Comparison of ENCODE assay signal across 17 mouse cellular contexts in the genomic region with DNA sequence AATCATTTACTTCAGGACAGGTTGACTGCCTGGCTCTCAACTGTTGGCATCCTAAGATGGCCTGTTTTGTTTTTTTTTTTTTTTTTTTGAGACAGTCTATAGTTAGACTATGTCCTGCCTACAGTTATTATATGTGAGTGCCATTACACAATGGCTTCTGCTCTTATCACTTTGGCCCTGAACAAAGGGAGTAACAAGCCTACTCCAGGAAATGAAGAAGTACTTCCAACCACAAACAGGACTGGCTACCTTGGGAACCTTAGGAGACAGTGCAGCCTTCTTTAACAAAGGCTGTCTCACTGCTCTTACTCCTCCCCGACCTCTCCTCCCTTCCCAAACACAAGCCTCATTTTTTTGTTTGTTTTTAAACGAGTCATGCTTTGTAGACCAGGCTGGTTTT. TPM values are rescaled to one million over a fixed set of nuclear protein-coding genes. Genes with fewer than 3 reads are reported as not detected.
DNase-seq lines count a peak whose midpoint lies in the region; ATAC-seq and TF ChIP-seq lines count a peak whose summit lies in the region.
"Had no signal": no experiment of that assay in that cellular context is flagged by ENCODE, and none has a peak within 500 bp of the region (broad histone marks: within the 10 kb centered on the region; RNA-seq: fewer than 3 reads in every experiment).

No protein-coding gene starts in this region.

- intact Hi-C loops in heart, adult 2 months (cut with DNase I): no loop called here

- ATAC-seq in kidney, embryonic 14.5 days (ENCODE audit: low FRiP score, low TSS enrichment): no peak
- ATAC-seq in intestine, embryonic 16.5 days: peak; percentile 85
- ATAC-seq in neural tube, embryonic 15.5 days (ENCODE audit: low FRiP score): no peak
- ATAC-seq in liver, embryonic 11.5 days (replicated peaks; ENCODE audit: low FRiP score): no peak
- ATAC-seq: inflammation-experienced regulatory T-cells, adult 6 months had no signal

- WGBS in heart, adult 2 months: 26% methylated on average over 2 of the region's 2 CpGs
- WGBS in kidney, embryonic 14.5 days: 9% methylated on average over 2 of the region's 2 CpGs
- 39% methylated on average over 2 of the region's 2 CpGs for WGBS in intestine, embryonic 16.5 days
- WGBS in neural tube, embryonic 15.5 days: 63% methylated on average over 2 of the region's 2 CpGs
- WGBS in liver, embryonic 11.5 days: 43% methylated on average over 2 of the region's 2 CpGs

- TF ChIP-seq CTCF in heart, adult 2 months (IDR thresholded peaks at IDR 0.05): no peak

- no peak for DNase-seq in heart, adult 2 months
- no peak for DNase-seq in heart, postnatal 4 days
- DNase-seq in kidney, adult 8-10 months: no peak
- DNase-seq in 416B (ENCODE audit: low read depth): peak; percentile 78
- DNase-seq in liver, embryonic 11.5 days (ENCODE audit: low spot score): no peak
- DNase-seq: cerebellum, adult 18-20 months; gastrocnemius, postnatal 10 days; lung, embryonic 14.5 days; spleen, adult 18-20 months had no signal

- no peak for TF ChIP-seq EP300 in heart, adult 2 months (IDR thresholded peaks at IDR 0.05; ENCODE audit: insufficient read depth, low read depth, low read length)

- H3K9ac ChIP-seq in heart, adult 2 months (ENCODE audit: low read depth, low read length): no peak overlapping the region
- H3K9ac ChIP-seq in kidney, embryonic 14.5 days (ENCODE audit: low read depth, low read length): no peak overlapping the region
- no peak overlapping the region for H3K9ac ChIP-seq in intestine, embryonic 16.5 days (ENCODE audit: low read depth, low read length)
- H3K9ac ChIP-seq in neural tube, embryonic 15.5 days (replicated peaks): no peak overlapping the region
- H3K9ac ChIP-seq in liver, embryonic 11.5 days (ENCODE audit: low read depth, low read length): no peak overlapping the region
- H3K9ac ChIP-seq: embryonic facial prominence, embryonic 13.5 days; lung, embryonic 14.5 days had no signal

- H3K4me2 ChIP-seq in kidney, embryonic 14.5 days (replicated peaks; ENCODE audit: low read depth, low read length): peak overlapping the region; percentile 3
- H3K4me2 ChIP-seq in intestine, embryonic 16.5 days (ENCODE audit: low read depth, low read length): no peak overlapping the region; the same call in 1 of the 2 replicates
- no peak overlapping the region for H3K4me2 ChIP-seq in neural tube, embryonic 15.5 days
- no peak overlapping the region for H3K4me2 ChIP-seq in liver, embryonic 11.5 days
- H3K4me2 ChIP-seq: embryonic facial prominence, embryonic 13.5 days; lung, embryonic 14.5 days had no signal

- peaks cover 25% of the 10 kb centered on the region for H3K36me3 ChIP-seq in heart, adult 2 months (ENCODE audit: control insufficient read depth, insufficient read depth, low read length)
- H3K36me3 ChIP-seq in kidney, embryonic 14.5 days (ENCODE audit: control insufficient read depth, insufficient read depth, low read length): peaks cover 13% of the 10 kb centered on the region; the same call in 1 of the 2 replicates
- peaks cover 3% of the 10 kb centered on the region; the same call in 1 of the 2 replicates for H3K36me3 ChIP-seq in intestine, embryonic 16.5 days (ENCODE audit: control insufficient read depth, insufficient read depth, low read length)
- peaks cover 14% of the 10 kb centered on the region for H3K36me3 ChIP-seq in neural tube, embryonic 15.5 days
- no peaks in the 10 kb centered on the region for H3K36me3 ChIP-seq in liver, embryonic 11.5 days (ENCODE audit: control insufficient read depth, insufficient read depth, low read length)

- no peaks in the 10 kb centered on the region for H3K27me3 ChIP-seq in heart, adult 2 months (ENCODE audit: control insufficient read depth, insufficient read depth, low read length)
- no peaks in the 10 kb centered on the region for H3K27me3 ChIP-seq in kidney, embryonic 14.5 days (ENCODE audit: control insufficient read depth, insufficient read depth, low read length)
- no peaks in the 10 kb centered on the region for H3K27me3 ChIP-seq in intestine, embryonic 16.5 days (replicated peaks; ENCODE audit: control insufficient read depth, insufficient read depth, low read length)
- no peaks in the 10 kb centered on the region for H3K27me3 ChIP-seq in neural tube, embryonic 15.5 days (replicated peaks)
- H3K27me3 ChIP-seq in liver, embryonic 11.5 days (replicated peaks; ENCODE audit: control insufficient read depth, insufficient read depth, low read length): no peaks in the 10 kb centered on the region
- H3K27me3 ChIP-seq: embryonic facial prominence, embryonic 13.5 days had no signal

- H3K27ac ChIP-seq in heart, adult 2 months: peak overlapping the region; percentile 3; the same call in 1 of the 2 replicates
- H3K27ac ChIP-seq in kidney, embryonic 14.5 days (ENCODE audit: low read depth, low read length): peak overlapping the region; percentile 87
- peak overlapping the region; percentile 80 for H3K27ac ChIP-seq in intestine, embryonic 16.5 days (ENCODE audit: low read length)
- H3K27ac ChIP-seq in neural tube, embryonic 15.5 days (replicated peaks): no peak overlapping the region
- no peak overlapping the region for H3K27ac ChIP-seq in liver, embryonic 11.5 days (ENCODE audit: low read depth, low read length)
- H3K27ac ChIP-seq: embryonic facial prominence, embryonic 13.5 days had no signal

- peaks cover 5% of the 10 kb centered on the region for H3K79me2 ChIP-seq in heart, adult 2 months (replicated peaks; ENCODE audit: control insufficient read depth, insufficient read depth, low read length)

- no peaks in the 10 kb centered on the region for H3K9me3 ChIP-seq in kidney, embryonic 14.5 days (ENCODE audit: control insufficient read depth, low read length)
- no peaks in the 10 kb centered on the region for H3K9me3 ChIP-seq in intestine, embryonic 16.5 days (ENCODE audit: control insufficient read depth, low read length)
- no peaks in the 10 kb centered on the region for H3K9me3 ChIP-seq in neural tube, embryonic 15.5 days (replicated peaks)
- no peaks in the 10 kb centered on the region for H3K9me3 ChIP-seq in liver, embryonic 11.5 days (ENCODE audit: control insufficient read depth, low read length)
- H3K9me3 ChIP-seq: embryonic facial prominence, embryonic 13.5 days had no signal

- no peak overlapping the region for H3K4me3 ChIP-seq in heart, adult 2 months
- no peak overlapping the region for H3K4me3 ChIP-seq in kidney, embryonic 14.5 days (ENCODE audit: low read length)
- H3K4me3 ChIP-seq in intestine, embryonic 16.5 days (ENCODE audit: low read length): no peak overlapping the region
- no peak overlapping the region for H3K4me3 ChIP-seq in neural tube, embryonic 15.5 days (replicated peaks)
- no peak overlapping the region for H3K4me3 ChIP-seq in liver, embryonic 11.5 days (ENCODE audit: low read depth, low read length)
- H3K4me3 ChIP-seq: embryonic facial prominence, embryonic 13.5 days had no signal

- TF ChIP-seq POLR2A in heart, adult 2 months (IDR thresholded peaks at IDR 0.05; ENCODE audit: insufficient read depth, low read depth, low read length): no peak

- H3K4me1 ChIP-seq in heart, adult 2 months (ENCODE audit: control insufficient read depth, insufficient read depth, low read length): peaks cover 6% of the 10 kb centered on the region
- H3K4me1 ChIP-seq in kidney, embryonic 14.5 days (ENCODE audit: control insufficient read depth, insufficient read depth, low read length): peaks cover 20% of the 10 kb centered on the region
- peaks cover 15% of the 10 kb centered on the region for H3K4me1 ChIP-seq in intestine, embryonic 16.5 days (ENCODE audit: control insufficient read depth, insufficient read depth, low read length)
- H3K4me1 ChIP-seq in neural tube, embryonic 15.5 days: peaks cover 9% of the 10 kb centered on the region; the same call in 1 of the 2 replicates
- 0 out of 2 replicates have a peak, but pooled peaks cover 4% of the 10 kb centered on the region for H3K4me1 ChIP-seq in liver, embryonic 11.5 days (replicated peaks; ENCODE audit: control insufficient read depth, insufficient read depth, low read length)

RNA-seq across cellular contexts. Expression of gene Ezh1, which starts 5.4 kb away (rescaled TPM):
- total RNA-seq in heart, adult 2 months (2021): 10 to 100 TPM; 29.8 to 31.4 TPM
- 26.1 and 34.1 TPM in 2 replicates for polyA plus RNA-seq in heart, adult 2 months (2012; rRNA removed)
- total RNA-seq in heart, postnatal 4 days (2021): 10 to 100 TPM; 14.7 to 15.0 TPM
- 18.2 and 27.4 TPM in 2 replicates for polyA plus RNA-seq in kidney, embryonic 14.5 days (2014; fragmentation: Nextera tagmentation; extraction: Ambion mirVana)
- polyA plus RNA-seq in intestine, embryonic 16.5 days (2015; fragmentation: Nextera tagmentation; extraction: Ambion mirVana): 16.2 and 18.8 TPM in 2 replicates
- polyA plus RNA-seq in neural tube, embryonic 15.5 days (2015; fragmentation: Nextera tagmentation; extraction: Ambion mirVana): 25.4 and 26.1 TPM in 2 replicates
- 11.8 and 12.4 TPM in 2 replicates for polyA plus RNA-seq in liver, embryonic 11.5 days (2014; fragmentation: Nextera tagmentation; extraction: Ambion mirVana)

RNA-seq across cellular contexts. Expression of gene Ramp2, which starts 25.0 kb away (rescaled TPM):
- 10 to 100 TPM; 89.1 to 90.3 TPM for total RNA-seq in heart, adult 2 months (2021)
- 130 and 172 TPM in 2 replicates for polyA plus RNA-seq in heart, adult 2 months (2012; rRNA removed)
- 100 to 1,000 TPM; 122 to 134 TPM for total RNA-seq in heart, postnatal 4 days (2021)
- polyA plus RNA-seq in kidney, embryonic 14.5 days (2014; fragmentation: Nextera tagmentation; extraction: Ambion mirVana): 248 and 275 TPM in 2 replicates
- 87.8 and 95.1 TPM in 2 replicates for polyA plus RNA-seq in intestine, embryonic 16.5 days (2015; fragmentation: Nextera tagmentation; extraction: Ambion mirVana)
- 105 and 107 TPM in 2 replicates for polyA plus RNA-seq in neural tube, embryonic 15.5 days (2015; fragmentation: Nextera tagmentation; extraction: Ambion mirVana)
- 62.4 and 64.2 TPM in 2 replicates for polyA plus RNA-seq in liver, embryonic 11.5 days (2014; fragmentation: Nextera tagmentation; extraction: Ambion mirVana)
- total RNA-seq: monocyte, adult 5-6 weeks; neutrophil, adult 5-6 weeks had no signal
- polyA plus RNA-seq: inflammation-experienced regulatory T-cells, adult 6 months had no signal

RNA-seq across cellular contexts. Expression of gene Vps25, which starts 32.7 kb away (rescaled TPM):
- 10 to 100 TPM; 82.5 to 90.1 TPM for total RNA-seq in heart, adult 2 months (2021)
- polyA plus RNA-seq in heart, adult 2 months (2012; rRNA removed): 83.2 and 96.8 TPM in 2 replicates
- total RNA-seq in heart, postnatal 4 days (2021): 10 to 100 TPM; 87.6 to 88.7 TPM
- 154 and 160 TPM in 2 replicates for polyA plus RNA-seq in kidney, embryonic 14.5 days (2014; fragmentation: Nextera tagmentation; extraction: Ambion mirVana)
- polyA plus RNA-seq in intestine, embryonic 16.5 days (2015; fragmentation: Nextera tagmentation; extraction: Ambion mirVana): 152 and 155 TPM in 2 replicates
- polyA plus RNA-seq in neural tube, embryonic 15.5 days (2015; fragmentation: Nextera tagmentation; extraction: Ambion mirVana): 123 and 128 TPM in 2 replicates
- 158 and 163 TPM in 2 replicates for polyA plus RNA-seq in liver, embryonic 11.5 days (2014; fragmentation: Nextera tagmentation; extraction: Ambion mirVana)

RNA-seq across cellular contexts. Expression of gene Wnk4, which starts 39.5 kb away (rescaled TPM):
- total RNA-seq in heart, adult 2 months (2021): 10 to 100 TPM in 1 of 2 experiments, 1 to 10 TPM in 1; 9.2 to 12.6 TPM
- 12.1 and 13.9 TPM in 2 replicates for polyA plus RNA-seq in heart, adult 2 months (2012; rRNA removed)
- total RNA-seq in heart, postnatal 4 days (2021): 1 to 10 TPM; 4.5 to 7.2 TPM
- 18.9 and 28.1 TPM in 2 replicates for polyA plus RNA-seq in kidney, embryonic 14.5 days (2014; fragmentation: Nextera tagmentation; extraction: Ambion mirVana)
- polyA plus RNA-seq in intestine, embryonic 16.5 days (2015; fragmentation: Nextera tagmentation; extraction: Ambion mirVana): 10.2 and 10.8 TPM in 2 replicates
- polyA plus RNA-seq in neural tube, embryonic 15.5 days (2015; fragmentation: Nextera tagmentation; extraction: Ambion mirVana): 5.1 and 7.0 TPM in 2 replicates
- 18.5 and 19.7 TPM in 2 replicates for polyA plus RNA-seq in liver, embryonic 11.5 days (2014; fragmentation: Nextera tagmentation; extraction: Ambion mirVana)

RNA-seq across cellular contexts. Expression of gene Ccr10, which starts 45.6 kb away (rescaled TPM):
- total RNA-seq in heart, adult 2 months (2021): not detected
- 0.14 TPM in 1 of 2 replicates, not detected in the other for polyA plus RNA-seq in heart, adult 2 months (2012; rRNA removed)
- not detected for total RNA-seq in heart, postnatal 4 days (2021)
- 0.24 and 0.51 TPM in 2 replicates for polyA plus RNA-seq in kidney, embryonic 14.5 days (2014; fragmentation: Nextera tagmentation; extraction: Ambion mirVana)
- polyA plus RNA-seq in intestine, embryonic 16.5 days (2015; fragmentation: Nextera tagmentation; extraction: Ambion mirVana): 0.20 and 0.29 TPM in 2 replicates
- 0.51 and 0.70 TPM in 2 replicates for polyA plus RNA-seq in neural tube, embryonic 15.5 days (2015; fragmentation: Nextera tagmentation; extraction: Ambion mirVana)
- polyA plus RNA-seq in liver, embryonic 11.5 days (2014; fragmentation: Nextera tagmentation; extraction: Ambion mirVana): 0.10 TPM in 1 of 2 replicates, not detected in the other
- total RNA-seq: gastrocnemius, postnatal 10 days; liver, adult 2 months; neutrophil, adult 5-6 weeks had no signal

Comparison
In these comparisons a context has a peak if more than half of its experiments do, and no peak if none do; other contexts are left out.
1. H3K27ac ChIP-seq: peak in heart, adult 2 months (single experiment), kidney, embryonic 14.5 days (single experiment) and intestine, embryonic 16.5 days (single experiment); none in neural tube, embryonic 15.5 days (single experiment) and liver, embryonic 11.5 days (single experiment).